Mouse (Mus musculus) mouse embryonic stem cell (cell line): ENCODE results near the gene Krt75.
"Not testable (repeated sequence)": the region's sequence is repeated elsewhere in the genome, so short reads cannot be mapped to it uniquely, and the experiment has no call there.

Experiments
- in situ Hi-C, 2 experiments: fragments of 300-500 bp; cut with MboI; formaldehyde crosslinking; loops; 1 replicate in 1 of 2; 3 replicates in 1 of 2; pipeline ENCODE4 v1.14.3; 2019 to 2020; ENCODE audit warnings: low sequenced_read_pairs in 2 of 2, low pct_unique_long_range_greater_than_20kb in 1 of 2, mixed read lengths in 1 of 2; ENCODE audit not compliant: unreplicated experiment in 1 of 2

Krt75 gene

DNA sequence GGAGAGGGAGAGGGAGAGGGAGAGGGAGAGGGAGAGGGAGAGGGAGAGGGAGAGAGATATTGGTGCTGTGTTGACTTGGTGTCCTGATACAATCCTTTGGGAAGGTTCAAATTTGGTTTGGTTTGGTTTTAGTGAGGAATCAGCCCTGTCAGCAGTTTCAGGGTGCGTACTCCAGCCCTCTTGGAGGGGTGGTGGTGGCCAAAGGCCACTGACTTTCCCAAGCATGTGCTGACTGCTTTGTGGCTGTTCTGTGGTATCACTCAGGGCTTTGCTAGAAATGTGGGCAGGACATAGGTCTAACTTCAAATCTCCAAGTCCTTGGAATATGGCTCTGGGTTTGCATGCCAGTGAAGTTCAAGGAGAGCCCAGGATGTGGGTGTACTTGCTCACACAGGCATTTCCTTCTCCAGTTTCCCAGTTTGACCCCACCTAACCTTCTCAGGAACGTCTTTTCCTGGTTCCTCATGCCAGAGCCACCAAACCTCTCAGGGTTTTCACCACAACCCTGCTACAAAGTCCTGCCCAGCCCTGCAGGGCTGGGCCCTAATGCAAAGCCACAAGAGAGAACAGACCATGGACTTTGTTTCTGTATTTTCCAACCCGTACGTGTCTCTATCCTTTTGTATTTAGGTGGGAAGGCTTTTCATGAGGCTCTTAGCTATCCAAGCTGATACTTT, 51.0 kb downstream of the Krt75 start:
- in situ Hi-C loops: loop anchor here in 1 of 2 experiments (10.0 kb wide), 1 partner anchor 452 kb away; no protein-coding TSS in a partner anchor

DNA sequence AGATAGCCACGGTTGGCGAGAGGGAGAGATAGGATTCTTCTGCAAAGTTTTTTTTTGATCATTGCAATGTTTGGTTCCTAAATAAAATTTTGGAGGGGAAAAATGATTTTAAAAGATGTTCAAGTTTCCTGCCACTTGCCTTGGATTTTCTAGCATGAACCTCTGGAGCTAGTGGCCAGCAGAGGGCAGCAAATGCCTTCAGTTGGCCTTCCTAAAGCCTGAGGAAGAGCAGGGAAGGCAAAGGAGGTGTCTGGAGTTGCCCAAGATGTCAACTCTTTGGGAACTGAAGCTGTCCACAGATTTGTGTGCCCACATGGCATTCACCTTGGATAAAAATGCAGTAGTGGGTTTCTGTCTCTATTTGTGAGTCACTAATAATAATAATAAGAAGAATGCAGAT, 53.9 kb downstream of the Krt75 start:
- in situ Hi-C loops: loop anchor here in 1 of 2 experiments (10.0 kb wide), 1 partner anchor 455 kb away; no protein-coding TSS in a partner anchor

DNA sequence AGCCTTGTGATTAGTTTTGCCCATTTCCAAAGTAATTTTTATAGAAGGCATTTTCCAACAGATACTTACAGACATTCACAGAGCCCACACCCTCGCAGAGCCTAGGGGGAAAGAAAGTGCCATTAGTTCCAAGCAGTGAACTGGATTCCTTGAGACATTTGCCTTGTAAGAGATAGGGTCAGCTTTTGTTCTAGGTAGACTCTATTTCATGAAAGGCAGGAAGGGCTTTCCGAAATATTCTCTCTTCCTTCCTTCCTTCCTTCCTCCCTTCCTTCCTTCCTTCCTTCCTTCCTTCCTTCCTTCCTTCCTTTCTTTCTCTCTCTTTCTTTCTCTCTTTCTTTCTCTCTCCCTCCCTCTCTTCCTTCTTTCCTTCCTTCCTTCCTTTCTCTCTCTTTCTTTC, 56.5 kb downstream of the Krt75 start, which contains the start of gene Gm49425:
Gene Gm49425 (minus strand): TSS at position 101 of the 400 bp plus-strand sequence.
- in situ Hi-C loops: not testable (repeated sequence)
